Mouse (Mus musculus) embryonic stem cell, embryonic (primary cell): ENCODE results near the gene Arhgef2.

ENCODE experiments used
- CTCF ChIA-PET, 4 experiments: fragments of 300-600 bp in 2 of 4; fragments of 350-600 bp in 2 of 4; sonication (Branson Sonifier 250); formaldehyde crosslinking; loops; one replicate each; lab custom pipeline; 2022; ENCODE audit warnings: inconsistent platforms in 2 of 4; lab: Charles Lee
- POLR2A ChIA-PET, 4 experiments: fragments of 300-600 bp in 2 of 4; fragments of 350-600 bp in 2 of 4; sonication (Branson Sonifier 250); formaldehyde crosslinking; loops; one replicate each; lab custom pipeline; 2022; ENCODE audit warnings: antibody characterized with exemption in 4 of 4, inconsistent platforms in 1 of 4; lab: Charles Lee

The Arhgef2 gene

GRCm38 (mm10) chr3:88620992-88621536 is 15.3 kb downstream of the Arhgef2 start:
- POLR2A ChIA-PET = interaction anchor here in 3 of 4 experiments (0.5 to 6.8 kb wide), 58 partner anchors 8 to 834 kb away, joined by 3 to 96 read pairs (median 4); partner anchors contain the start of genes Ssr2 (in 3 of the 3), Khdc4 (in 2 of the 3), Arhgef2 (in 1 of the 3) and Lamtor2 (in 1 of the 3)
- CTCF ChIA-PET = interaction anchor here (0.6 to 3.2 kb wide), 15 partner anchors 11 to 88 kb away, joined by 3 to 22 read pairs (median 4); no protein-coding TSS in a partner anchor

DNA sequence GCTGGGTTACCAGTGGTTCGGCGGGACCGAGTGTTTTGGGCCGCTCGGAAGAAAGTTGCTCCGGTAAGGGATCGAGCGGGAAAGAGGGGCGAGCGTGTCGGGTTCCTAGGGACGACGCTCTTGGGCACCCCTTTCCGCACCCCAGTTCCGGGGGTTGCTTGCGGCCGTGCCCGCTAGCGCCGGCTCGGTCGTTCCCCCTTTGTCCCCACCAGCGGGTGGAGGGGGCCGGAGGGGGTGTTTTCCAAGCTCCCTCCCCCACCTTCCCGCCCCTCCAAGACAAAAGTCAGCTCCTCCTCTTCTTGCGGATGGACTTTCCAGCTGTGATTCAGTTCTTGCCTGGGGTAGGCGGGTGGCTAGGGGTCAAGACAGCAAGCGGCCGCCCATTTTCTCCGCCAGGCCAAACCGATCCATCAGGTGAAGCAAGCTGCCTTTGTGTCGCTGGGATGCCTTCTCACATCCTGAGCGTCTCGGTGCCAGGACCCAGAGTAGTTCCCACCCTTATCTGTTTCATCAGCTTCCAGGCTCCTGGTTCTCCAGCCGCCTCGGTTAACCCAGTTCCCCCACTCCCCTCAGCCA is 15.9 kb downstream of the Arhgef2 start:
- POLR2A ChIA-PET = interaction anchor here (0.5 to 6.8 kb wide), 67 partner anchors 9 to 833 kb away, joined by 3 to 96 read pairs (median 5); partner anchors contain the start of genes Ssr2 (in 3 of the 4), Khdc4 (in 2 of the 4), Lamtor2 (in 2 of the 4) and Arhgef2 (in 1 of the 4)
- CTCF ChIA-PET = interaction anchor here (0.6 to 3.2 kb wide), 18 partner anchors 11 to 556 kb away, joined by 3 to 22 read pairs (median 4); no protein-coding TSS in a partner anchor

DNA sequence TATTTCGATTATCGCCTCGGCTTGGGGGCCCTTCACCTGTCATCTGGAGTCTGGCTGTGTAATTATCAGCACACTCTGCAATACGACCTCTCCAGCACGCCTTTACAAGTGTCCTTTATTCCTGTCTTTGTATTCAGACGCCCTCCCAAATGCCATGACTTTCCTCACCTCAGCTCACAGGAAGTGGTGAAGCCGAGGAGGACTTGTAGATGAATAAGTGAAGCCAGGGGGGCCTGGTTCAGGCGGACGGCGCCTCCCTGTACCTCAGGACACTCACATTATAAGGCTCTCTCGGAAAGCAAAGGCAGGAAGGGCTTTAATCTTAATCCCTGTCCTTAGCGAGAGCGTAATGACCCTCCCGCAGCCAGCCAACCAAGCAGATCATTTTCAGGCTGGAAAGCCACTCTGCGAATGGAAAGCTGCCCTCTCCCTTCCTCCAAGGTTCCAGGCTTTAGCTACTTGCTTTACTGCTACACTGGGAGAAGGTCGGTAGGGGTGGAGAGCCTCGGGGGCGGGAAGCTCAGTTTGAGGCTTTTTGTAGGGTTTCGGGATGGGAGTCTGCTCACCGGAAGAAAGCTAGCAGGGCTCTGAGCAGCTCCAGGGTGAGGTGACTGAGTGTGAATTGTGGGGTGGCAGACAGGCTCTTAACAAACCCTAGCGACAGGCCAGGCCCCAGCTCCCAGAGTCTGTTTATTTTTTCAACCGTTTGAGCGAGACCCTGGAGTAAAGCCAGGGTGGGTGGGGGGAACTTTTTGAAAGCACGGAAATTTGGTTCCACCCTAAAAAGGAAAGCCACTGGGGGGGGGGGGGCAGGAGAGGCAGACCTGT is 16.6 kb downstream of the Arhgef2 start:
- CTCF ChIA-PET = interaction anchor here (0.5 to 3.2 kb wide), 21 partner anchors 10 to 1196 kb away, joined by 3 to 22 read pairs (median 3); no protein-coding TSS in a partner anchor
- POLR2A ChIA-PET = interaction anchor here (0.5 to 6.8 kb wide), 55 partner anchors 8 to 832 kb away, joined by 3 to 96 read pairs (median 5); partner anchors contain the start of genes Ssr2 (in 3 of the 4), Lamtor2 (in 2 of the 4), Arhgef2 (in 1 of the 4) and Khdc4 (in 1 of the 4)

DNA sequence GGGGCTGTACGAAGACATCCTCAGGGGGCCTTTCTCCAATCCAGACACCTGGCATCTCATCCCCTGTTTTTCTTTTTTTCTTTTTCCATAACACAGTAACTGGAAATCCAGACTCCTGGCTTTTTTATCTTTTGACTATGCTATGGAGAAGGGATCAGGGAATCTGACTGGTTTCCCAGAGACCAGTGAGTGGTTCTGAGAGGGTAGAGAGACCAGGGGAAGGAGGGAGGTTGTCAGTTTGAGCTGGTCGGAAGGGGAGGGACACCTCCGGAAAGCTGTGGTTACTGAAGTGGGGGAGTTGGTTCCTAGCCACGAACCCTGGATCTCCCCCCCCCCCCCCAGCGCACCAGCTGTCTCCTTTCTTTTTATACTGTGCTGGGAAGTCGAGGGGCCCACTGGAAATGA is 17.2 kb downstream of the Arhgef2 start:
- CTCF ChIA-PET = interaction anchor here (0.5 to 1.7 kb wide), 11 partner anchors 9 to 1196 kb away, joined by 3 to 8 read pairs (median 3); no protein-coding TSS in a partner anchor
- POLR2A ChIA-PET = interaction anchor here (0.6 to 6.8 kb wide), 30 partner anchors 8 to 141 kb away, joined by 3 to 96 read pairs (median 5); partner anchors contain the start of genes Ssr2 (in 2 of the 4), Arhgef2 (in 1 of the 4) and Lmna (in 1 of the 4)

DNA sequence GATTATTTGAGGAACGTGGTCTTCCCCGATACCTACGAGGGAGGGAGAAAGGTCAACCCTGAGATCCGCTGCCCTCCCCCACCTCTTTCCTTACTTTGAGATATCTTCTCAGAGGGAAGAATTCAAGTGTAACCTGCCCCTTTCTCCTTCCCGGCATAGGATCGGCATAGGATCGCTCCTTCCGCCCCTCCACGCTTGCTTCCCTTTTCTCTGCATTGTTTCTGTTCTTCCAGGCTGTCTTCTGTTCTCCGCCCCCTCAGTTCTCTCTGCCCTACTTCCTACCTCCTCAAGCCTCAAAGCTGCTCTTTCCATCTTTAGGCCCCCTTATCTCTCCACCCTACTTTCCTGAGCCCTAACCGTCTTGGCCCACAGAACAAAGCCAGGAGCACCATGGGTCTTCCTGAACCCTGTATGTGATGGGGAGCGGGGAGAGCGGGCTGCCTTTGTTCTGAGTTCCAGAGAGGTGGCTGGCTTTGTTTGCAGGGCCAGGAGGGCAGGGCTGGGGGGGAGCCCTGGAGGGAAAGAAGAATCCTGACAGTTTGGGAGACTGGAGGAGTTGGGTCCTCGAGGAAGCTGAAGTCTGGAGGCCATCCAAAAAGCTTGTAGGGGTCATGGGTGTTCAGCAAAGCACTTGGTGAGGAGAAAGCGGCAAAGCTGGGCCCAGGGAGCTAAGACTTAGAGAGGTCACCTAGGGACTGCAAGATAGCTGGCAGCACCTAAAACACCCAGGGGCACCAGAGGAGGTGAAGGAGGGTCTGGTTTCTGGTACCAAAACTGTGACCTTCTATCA is 17.8 kb downstream of the Arhgef2 start:
- POLR2A ChIA-PET = interaction anchor here in 3 of 4 experiments (0.6 to 6.8 kb wide), 24 partner anchors 8 to 69 kb away, joined by 3 to 96 read pairs (median 4); partner anchors contain the start of gene Ssr2 (in 2 of the 3)
- CTCF ChIA-PET = interaction anchor here (0.6 to 1.6 kb wide), 5 partner anchors 8 to 116 kb away, joined by 3 to 8 read pairs (median 3); no protein-coding TSS in a partner anchor

DNA sequence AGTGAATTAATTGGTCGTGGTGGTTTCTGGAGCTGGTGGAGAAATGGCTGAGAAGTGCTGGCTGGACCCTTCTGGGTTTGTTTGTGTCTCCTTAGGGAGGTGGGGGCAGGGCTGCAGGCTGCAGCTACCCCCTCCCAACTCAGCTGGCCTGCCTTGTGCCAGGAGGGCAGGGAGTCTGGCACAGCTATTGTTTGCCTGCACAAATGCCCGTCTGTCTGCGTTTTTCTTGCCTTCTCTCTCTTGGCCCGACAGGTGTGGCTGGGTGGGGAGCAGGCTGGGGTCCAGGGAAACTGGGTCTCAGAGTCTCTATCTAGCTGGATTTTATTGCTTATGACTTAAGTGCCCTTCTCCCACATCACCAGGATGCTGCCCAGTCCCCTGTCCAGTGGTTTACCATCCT is 18.6 kb downstream of the Arhgef2 start:
- ChIA-PET CTCF (interaction anchor here in 2 of 4 experiments (0.9 to 1.4 kb wide), 4 partner anchors 9 to 115 kb away, joined by 3 read pairs; no protein-coding TSS in a partner anchor), POLR2A (interaction anchor here in 3 of 4 experiments (0.9 to 6.8 kb wide), 16 partner anchors 8 to 71 kb away, joined by 3 to 96 read pairs (median 5); partner anchors contain the start of genes Lamtor2 (in 1 of the 3) and Ubqln4 (in 1 of the 3))

DNA sequence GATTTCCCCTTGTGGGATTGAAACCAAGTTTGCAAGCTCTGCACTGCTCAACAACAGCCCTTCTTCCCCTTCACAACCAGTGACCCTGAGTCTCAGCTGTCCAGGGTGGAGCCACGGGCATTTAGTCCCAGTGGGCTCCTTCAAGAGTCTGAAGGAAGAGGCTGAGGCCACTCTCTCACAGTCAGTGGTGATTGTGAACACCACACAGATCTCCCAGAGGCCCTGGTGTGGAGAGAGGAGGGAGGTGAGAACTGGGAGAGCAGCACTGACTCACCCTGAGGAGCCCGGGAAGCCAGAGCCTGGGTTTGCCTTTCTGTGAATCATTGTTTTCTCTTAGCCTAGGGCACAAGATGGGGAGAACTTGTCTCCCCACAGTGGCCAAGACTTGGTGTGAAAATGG is 19.2 kb downstream of the Arhgef2 start:
- ChIA-PET CTCF (no interaction called here), POLR2A (interaction anchor here in 3 of 4 experiments (1.4 to 4.9 kb wide), 6 partner anchors 9 to 72 kb away, joined by 5 to 18 read pairs (median 11); partner anchors contain the start of genes Lamtor2 (in 1 of the 3) and Ubqln4 (in 1 of the 3))

DNA sequence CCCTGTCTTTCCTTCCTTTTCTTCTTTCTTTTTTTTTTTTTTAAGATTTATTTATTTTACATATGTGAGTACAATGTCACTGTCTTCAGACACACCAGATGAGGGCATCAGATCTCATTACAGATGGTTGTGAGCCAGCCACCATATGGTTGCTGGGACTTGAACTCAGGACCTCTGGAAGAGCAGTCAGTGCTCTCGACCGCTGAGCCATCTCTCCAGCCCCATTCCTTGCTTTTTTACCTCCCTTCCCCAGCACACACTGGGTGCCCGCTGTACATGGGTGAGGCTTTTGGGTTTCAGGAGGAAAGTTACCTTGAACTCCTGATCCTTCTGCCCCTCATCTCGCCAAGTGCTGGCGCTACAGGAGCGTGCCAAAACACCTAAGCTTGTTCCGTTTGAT is 19.8 kb downstream of the Arhgef2 start:
- ChIA-PET CTCF (interaction anchor here in 2 of 4 experiments (0.7 to 1.3 kb wide), 4 partner anchors 9 to 81 kb away, joined by 3 read pairs; no protein-coding TSS in a partner anchor), POLR2A (interaction anchor here in 2 of 4 experiments (1.0 to 3.7 kb wide), 6 partner anchors 9 to 72 kb away, joined by 3 to 18 read pairs (median 6); partner anchors contain the start of genes Lamtor2 (in 1 of the 2) and Ubqln4 (in 1 of the 2))

DNA sequence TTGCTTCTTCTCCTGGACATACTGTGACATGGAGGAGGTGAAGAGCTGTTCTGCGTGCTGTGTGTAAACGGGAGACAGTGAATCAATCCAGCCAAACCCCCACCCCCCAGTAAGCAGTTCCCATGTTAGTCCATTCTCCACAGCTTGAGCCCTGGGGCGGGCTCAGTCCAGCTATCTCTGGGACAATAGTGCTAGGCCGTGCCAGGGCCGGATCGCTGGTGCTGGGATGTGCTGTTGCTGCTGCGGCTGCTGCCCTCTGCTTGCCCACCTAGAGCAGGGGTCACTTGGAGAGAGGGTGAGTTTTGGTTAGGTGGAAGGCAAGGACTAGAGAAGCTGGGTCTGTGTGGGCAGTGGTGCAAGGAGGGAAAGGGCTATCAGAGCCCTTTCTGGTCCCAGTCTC is 20.6 kb downstream of the Arhgef2 start:
- ChIA-PET CTCF (interaction anchor here in 3 of 4 experiments (0.6 to 1.3 kb wide), 7 partner anchors 10 to 128 kb away, joined by 3 to 4 read pairs (median 3); no protein-coding TSS in a partner anchor), POLR2A (interaction anchor here in 2 of 4 experiments (0.9 to 3.7 kb wide), 9 partner anchors 8 to 73 kb away, joined by 3 to 18 read pairs (median 4); partner anchors contain the start of genes Lamtor2 (in 1 of the 2) and Ubqln4 (in 1 of the 2))

GRCm38 (mm10) chr3:88627114-88627513 is 21.3 kb downstream of the Arhgef2 start:
- CTCF ChIA-PET = interaction anchor here in 2 of 4 experiments (0.9 to 1.3 kb wide), 2 partner anchors 20 to 40 kb away, joined by 3 read pairs; no protein-coding TSS in a partner anchor
- POLR2A ChIA-PET = interaction anchor here in 2 of 4 experiments (0.6 to 3.7 kb wide), 7 partner anchors 8 to 535 kb away, joined by 3 to 18 read pairs (median 5); no protein-coding TSS in a partner anchor

DNA sequence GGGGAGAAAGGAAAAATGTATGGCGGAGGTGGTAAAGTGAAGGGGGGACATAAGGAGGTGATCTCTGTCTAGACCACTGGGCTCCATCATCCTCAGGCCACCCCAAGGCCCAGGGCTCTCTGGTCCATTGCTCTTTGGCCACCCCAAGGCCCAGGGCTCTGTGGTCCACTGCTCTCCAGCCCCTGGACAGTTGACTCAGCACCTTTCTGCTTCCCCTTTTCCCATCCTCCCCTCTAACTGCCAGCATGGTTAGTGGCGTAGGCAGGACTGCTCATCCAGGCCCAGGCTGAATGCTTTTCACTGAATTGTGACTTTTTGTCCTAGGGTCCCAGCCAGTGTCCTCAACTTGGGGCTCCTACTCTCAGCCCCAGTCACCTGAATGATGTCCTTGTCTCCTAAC is 21.8 kb downstream of the Arhgef2 start:
- ChIA-PET POLR2A (interaction anchor here in 1 of 4 experiments (0.6 to 10.2 kb wide), 4 partner anchors 6 to 535 kb away, joined by 4 to 96 read pairs (median 6); no protein-coding TSS in a partner anchor), CTCF (interaction anchor here in 2 of 4 experiments (0.9 to 1.6 kb wide), 2 partner anchors 13 to 41 kb away, joined by 3 to 4 read pairs; no protein-coding TSS in a partner anchor)

DNA sequence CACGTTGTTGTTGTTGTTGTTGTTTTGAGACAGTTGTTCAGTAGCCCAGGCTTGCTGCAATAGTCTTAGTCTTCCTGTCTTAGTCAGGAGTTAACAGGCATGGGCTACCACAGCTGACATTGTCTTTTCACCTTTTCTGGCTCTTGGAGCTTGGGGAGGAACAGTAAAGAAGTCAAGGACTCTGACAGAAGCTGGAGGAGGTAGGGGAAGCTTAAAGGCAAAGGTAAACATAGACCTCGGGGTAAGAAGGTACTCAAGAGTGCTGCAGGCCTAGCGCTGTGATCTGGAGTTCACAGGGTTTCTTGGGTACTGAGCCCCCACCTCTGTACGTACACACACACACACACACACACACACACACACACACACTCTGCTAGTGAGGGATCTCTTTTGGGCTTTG is 23.0 kb downstream of the Arhgef2 start:
- ChIA-PET CTCF (interaction anchor here in 2 of 4 experiments (0.6 to 1.6 kb wide), 3 partner anchors 12 to 527 kb away, joined by 3 to 4 read pairs (median 3); no protein-coding TSS in a partner anchor), POLR2A (interaction anchor here in 3 of 4 experiments (0.6 to 10.2 kb wide), 14 partner anchors 8 to 119 kb away, joined by 3 to 96 read pairs (median 4); partner anchors contain the start of genes Arhgef2 (in 1 of the 3) and Lmna (in 1 of the 3))

DNA sequence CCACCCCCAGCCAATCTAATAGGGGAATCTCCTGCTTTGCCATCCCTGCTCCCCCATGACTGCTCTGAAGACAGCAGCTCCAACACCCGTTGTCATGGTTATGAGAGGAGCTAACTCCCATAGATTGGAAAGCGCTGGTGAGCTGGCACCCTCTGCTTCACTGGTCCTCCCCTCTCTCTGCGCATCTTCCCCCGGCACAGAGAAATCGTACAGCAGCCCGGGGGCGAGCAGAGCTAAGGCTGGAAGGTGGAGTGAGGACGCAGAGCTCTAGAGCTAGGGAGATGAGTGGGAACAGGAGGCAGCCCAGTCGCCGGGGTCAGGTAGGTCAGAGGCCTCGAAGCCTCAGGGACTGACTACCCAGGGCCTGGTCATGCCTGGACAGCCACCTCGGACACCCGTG is 23.5 kb downstream of the Arhgef2 start:
- ChIA-PET POLR2A (interaction anchor here in 3 of 4 experiments (0.5 to 10.2 kb wide), 14 partner anchors 8 to 56 kb away, joined by 3 to 96 read pairs (median 4); partner anchors contain the start of genes Arhgef2 (in 1 of the 3) and Khdc4 (in 1 of the 3)), CTCF (interaction anchor here in 2 of 4 experiments (0.5 to 1.6 kb wide), 3 partner anchors 11 to 675 kb away, joined by 3 to 4 read pairs (median 4); no protein-coding TSS in a partner anchor)

- CTCF ChIA-PET = interaction anchor here in 2 of 4 experiments (0.7 to 1.2 kb wide), 3 partner anchors 11 to 48 kb away, joined by 3 read pairs; no protein-coding TSS in a partner anchor
- POLR2A ChIA-PET = interaction anchor here (0.7 to 10.2 kb wide), 14 partner anchors 8 to 109 kb away, joined by 3 to 96 read pairs (median 6); partner anchors contain the start of genes Arhgef2 (in 1 of the 4), Khdc4 (in 1 of the 4) and Ssr2 (in 1 of the 4)
Measured at GRCm38 (mm10) chr3:88630018-88630417, 24.3 kb downstream of the Arhgef2 start.

DNA sequence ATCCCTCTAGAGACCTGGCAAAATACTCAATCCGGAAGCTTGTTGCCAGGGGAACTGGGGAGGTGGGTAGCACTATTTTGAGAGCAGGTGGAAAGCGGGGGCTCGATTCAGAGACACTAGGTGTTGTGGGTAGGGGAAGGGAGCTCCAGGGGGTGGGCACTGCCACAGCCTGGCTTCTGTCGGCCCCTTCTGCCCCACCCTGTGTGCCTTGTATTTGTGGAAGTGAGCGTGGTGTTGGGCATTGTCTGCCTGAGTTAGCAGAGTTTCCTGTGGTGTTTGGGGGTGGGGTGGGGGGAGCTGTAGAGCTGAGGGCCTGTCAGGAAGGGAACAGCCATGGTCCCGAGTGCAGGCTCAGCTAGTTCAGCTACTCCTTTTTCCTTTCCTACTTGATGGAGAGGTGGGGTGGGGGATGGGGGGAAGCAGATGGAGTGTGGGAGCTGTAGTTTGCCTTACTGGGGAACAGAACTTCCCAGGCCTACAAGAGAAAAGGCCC is 25.1 kb downstream of the Arhgef2 start:
- CTCF ChIA-PET = interaction anchor here in 3 of 4 experiments (0.6 to 2.1 kb wide), 11 partner anchors 12 to 54 kb away, joined by 3 to 12 read pairs (median 4); no protein-coding TSS in a partner anchor
- POLR2A ChIA-PET = interaction anchor here (0.5 to 10.2 kb wide), 30 partner anchors 9 to 1186 kb away, joined by 3 to 96 read pairs (median 4); partner anchors contain the start of genes Arhgef2 (in 1 of the 4), Fdps (in 1 of the 4) and Ssr2 (in 1 of the 4)
